Mouse (Mus musculus) limb, embryonic 14.5 days (tissue): Measurements from ENCODE around the gene Kcnj13. TPM values are rescaled to one million over a fixed set of nuclear protein-coding genes. Genes with fewer than 3 reads are reported as not detected.

Experiments used
- ATAC-seq: fragments of 200-750 bp; cut with Nextera tagmentation; 2 replicates; pipeline ENCODE4 v1.8.0; 2017; ENCODE audit warnings: low read depth, moderate number of reproducible peaks, moderate TSS enrichment; ENCODE audit not compliant: low FRiP score
- DNase-seq: peaks from one replicate; pipeline ENCODE4 v3.0.0-alpha.2; 2015; ENCODE audit warnings: low spot score
- H3K27ac ChIP-seq: fragments of 300-500 bp; sonication (generic); replicated peaks from 2 replicates; pipeline ENCODE4 v1.5.1; 2014; ENCODE audit warnings: low read depth, mild to moderate bottlenecking, low read length, moderate library complexity, mixed read lengths
- H3K27me3 ChIP-seq: fragments of 300-500 bp; sonication (generic); 2 replicates; pipeline ENCODE4 v1.6.1; 2014; ENCODE audit warnings: low read length, mixed read lengths; ENCODE audit not compliant: control insufficient read depth, insufficient read depth
- H3K36me3 ChIP-seq: fragments of 300-500 bp; sonication (generic); 2 replicates; pipeline ENCODE4 v1.6.1; 2014; ENCODE audit warnings: mild to moderate bottlenecking, low read length, moderate library complexity, mixed read lengths; ENCODE audit not compliant: control insufficient read depth, insufficient read depth
- H3K4me1 ChIP-seq: fragments of 300-500 bp; sonication (generic); 2 replicates; pipeline ENCODE4 v1.6.1; 2014; ENCODE audit warnings: antibody characterized with exemption, low read length, mixed read lengths; ENCODE audit not compliant: control insufficient read depth, insufficient read depth
- H3K4me2 ChIP-seq: fragments of 300-500 bp; sonication (generic); replicated peaks from 2 replicates; pipeline ENCODE4 v1.6.1; 2014; ENCODE audit warnings: low read depth, mild to moderate bottlenecking, low read length, moderate library complexity; ENCODE audit not compliant: severe bottlenecking
- H3K4me3 ChIP-seq: fragments of 300-500 bp; sonication (generic); replicated peaks from 2 replicates; pipeline ENCODE4 v1.5.1; 2014; ENCODE audit warnings: low read length
- H3K9ac ChIP-seq: fragments of 300-500 bp; sonication (generic); 2 replicates; pipeline ENCODE4 v1.6.1; 2014; ENCODE audit warnings: mild to moderate bottlenecking, low read depth, low read length, moderate library complexity; ENCODE audit not compliant: severe bottlenecking
- H3K9me3 ChIP-seq: fragments of 300-500 bp; sonication (generic); 2 replicates; pipeline ENCODE4 v1.6.1; 2016; ENCODE audit warnings: low read length; ENCODE audit not compliant: control insufficient read depth
- POLR2A ChIP-seq: fragments of 200-500 bp; IDR thresholded peaks from 2 replicates; pipeline ENCODE4 v1.8.0; 2012; ENCODE audit warnings: inconsistent platforms, mild to moderate bottlenecking, moderate library complexity, borderline replicate concordance; ENCODE audit not compliant: insufficient read depth, insufficient read length; ENCODE audit errors: extremely low read depth
- WGBS: fragments of 180-500 bp; shearing (Covaris S2); extraction: QIAGEN DNeasy Blood & Tissue Kit; methylation state at CpG from one replicate; pipeline ENCODE4 v1.1.7; 2014; 5-methylcytosine and 5-hydroxymethylcytosine counted together
- polyA plus RNA-seq, 2 experiments: library from polyadenylated mRNA; depleted of rRNA in 1 of 2; stranded (reverse) in 1 of 2; unstranded in 1 of 2; fragments of >200 nt; fragmentation: Nextera tagmentation in 1 of 2; extraction: Ambion mirVana in 1 of 2; gene quantifications; 2 replicates each; pipeline versions ENCODE4 v1.2.1 to v1.2.3; 2012 to 2014

Gene Kcnj13
- polyA plus RNA-seq, 2 experiments, result 0.44 to 1.2 TPM

DNA sequence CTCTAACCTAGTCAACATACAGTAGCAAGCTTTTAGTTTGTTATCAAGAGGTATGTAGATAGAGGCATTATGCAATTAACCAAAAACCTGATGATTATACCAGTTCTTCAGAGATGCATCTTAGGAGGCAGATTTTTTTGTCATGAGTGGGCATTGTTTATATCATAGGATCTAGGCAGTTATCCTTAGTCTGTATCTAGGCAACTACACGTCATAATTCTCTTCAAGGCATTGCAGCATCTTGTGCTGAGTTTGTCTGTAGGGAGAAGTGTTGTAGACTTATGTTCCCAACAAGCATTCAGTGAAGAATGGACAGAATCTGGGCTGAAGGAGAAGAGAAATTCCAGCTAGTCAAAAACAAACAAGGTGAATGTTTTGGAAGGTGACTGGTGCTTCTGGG, 10.2 kb upstream of the Kcnj13 start:
- ATAC-seq (no peak), DNase-seq (no peak)
- H3K9ac ChIP-seq, result no peak overlapping the region
- no peak overlapping the region for H3K4me3 ChIP-seq
- H3K4me2 ChIP-seq, result no peak overlapping the region
- TF ChIP-seq POLR2A, result no peak
- no peak overlapping the region for H3K27ac ChIP-seq
- H3K4me1 ChIP-seq, result no peaks in the 10 kb centered on the region
- WGBS, result 98% methylated on average over 1 of the region's 1 CpGs
- H3K27me3 ChIP-seq, result no peaks in the 10 kb centered on the region
- peaks cover 54% of the 10 kb centered on the region for H3K36me3 ChIP-seq
- H3K9me3 ChIP-seq, result no peaks in the 10 kb centered on the region

GRCm38 (mm10) chr1:87396923-87397586, 2.5 kb upstream of the Kcnj13 start:
- no peak overlapping the region for H3K4me2 ChIP-seq
- H3K27ac ChIP-seq, result peak overlapping the region; percentile 35; the same call in 1 of the 2 replicates
- no peaks in the 10 kb centered on the region for H3K27me3 ChIP-seq
- DNase-seq (peak; percentile 87), ATAC-seq (peak; percentile 80; the same call in 1 of the 2 replicates)
- no peak overlapping the region for H3K9ac ChIP-seq
- peaks cover 11% of the 10 kb centered on the region for H3K4me1 ChIP-seq
- H3K36me3 ChIP-seq, result peaks cover 4% of the 10 kb centered on the region; the same call in 1 of the 2 replicates
- no peak for TF ChIP-seq POLR2A
- H3K4me3 ChIP-seq, result no peak overlapping the region
- 33% methylated on average over 7 of the region's 7 CpGs for WGBS
- H3K9me3 ChIP-seq, result no peaks in the 10 kb centered on the region

DNA sequence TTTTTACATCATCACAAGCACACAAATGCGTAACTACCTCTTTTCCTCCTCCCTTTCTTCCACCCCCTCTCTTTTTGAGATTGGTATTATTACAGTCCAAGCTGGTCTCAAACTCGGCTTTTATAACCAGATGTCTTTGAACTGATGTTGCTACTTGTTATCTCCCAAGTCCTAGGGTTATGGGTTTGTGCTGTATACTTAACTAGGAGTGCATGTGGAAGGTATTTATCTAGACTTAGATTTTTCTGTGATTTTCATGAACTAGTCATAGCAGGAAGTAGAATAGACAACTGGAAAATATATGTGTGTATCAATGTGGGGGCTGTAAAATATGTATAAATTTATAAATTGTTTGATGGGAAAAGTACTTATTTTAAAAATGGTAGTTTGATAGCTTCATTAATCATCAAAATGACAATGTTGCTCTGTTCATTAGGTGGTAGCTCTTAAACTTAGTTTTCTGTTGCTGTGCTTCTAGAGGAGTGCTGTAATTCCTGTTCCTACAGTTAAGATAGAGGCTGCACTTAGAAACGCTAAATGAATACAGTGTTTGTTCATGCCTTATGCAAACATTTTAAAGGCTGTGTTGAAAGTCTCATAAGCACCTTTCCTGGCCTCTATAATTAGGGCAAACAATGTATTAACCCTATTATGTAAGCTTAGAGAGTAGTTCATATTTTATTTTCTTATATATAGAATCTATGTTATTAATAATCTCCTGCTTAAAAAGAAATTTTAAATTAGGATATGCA, 909 bp downstream of the Kcnj13 start:
- H3K4me2 ChIP-seq, result no peak overlapping the region
- H3K9ac ChIP-seq, result no peak overlapping the region
- no peak overlapping the region for H3K4me3 ChIP-seq
- H3K36me3 ChIP-seq, result peaks cover 27% of the 10 kb centered on the region
- 64% methylated on average over 3 of the region's 3 CpGs for WGBS
- H3K9me3 ChIP-seq, result no peaks in the 10 kb centered on the region
- no peak overlapping the region for H3K27ac ChIP-seq
- ATAC-seq (no peak), DNase-seq (no peak)
- H3K4me1 ChIP-seq, result peaks cover 11% of the 10 kb centered on the region
- TF ChIP-seq POLR2A, result no peak
- H3K27me3 ChIP-seq, result no peaks in the 10 kb centered on the region

DNA sequence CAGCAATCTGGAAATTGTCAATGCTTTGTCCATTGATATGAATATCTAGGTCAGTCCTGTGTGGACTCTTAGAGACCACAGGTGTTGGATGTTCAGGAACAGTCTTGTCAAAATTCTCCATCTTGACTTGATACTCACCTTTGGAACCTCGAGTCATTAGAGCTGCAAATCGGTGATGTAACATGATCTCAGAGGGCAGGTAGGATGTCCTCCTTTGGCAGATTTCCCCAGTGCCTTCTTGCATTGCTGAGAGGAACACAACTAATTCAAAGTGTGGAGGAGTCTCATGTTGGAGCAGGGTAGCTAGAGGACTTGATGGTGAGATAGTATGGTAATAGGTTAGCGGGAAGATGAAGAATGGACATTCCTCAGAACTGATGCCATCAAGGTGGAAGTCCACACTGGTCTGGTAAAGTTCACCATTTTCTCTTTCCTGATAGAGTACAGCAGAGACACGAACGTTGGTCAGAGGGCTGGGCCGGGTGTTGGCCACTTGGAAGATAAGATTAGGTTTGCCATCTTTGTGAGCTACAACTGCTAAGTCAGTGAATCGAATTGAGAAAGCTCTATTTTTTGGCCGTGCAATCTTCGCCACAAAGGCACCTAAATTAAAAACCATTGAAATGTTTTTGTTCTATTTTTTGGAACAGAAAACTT, 8.0 kb downstream of the Kcnj13 start:
- Histone ChIP-seq H3K36me3 (peaks cover 42% of the 10 kb centered on the region), H3K27me3 (no peaks in the 10 kb centered on the region), H3K4me2 (no peak overlapping the region), H3K9me3 (no peaks in the 10 kb centered on the region), H3K4me3 (no peak overlapping the region), H3K27ac (no peak overlapping the region), H3K9ac (no peak overlapping the region), H3K4me1 (no peaks in the 10 kb centered on the region)
- WGBS, result 89% methylated on average over 9 of the region's 9 CpGs
- ATAC-seq (no peak), DNase-seq (no peak)
- TF ChIP-seq POLR2A, result no peak

DNA sequence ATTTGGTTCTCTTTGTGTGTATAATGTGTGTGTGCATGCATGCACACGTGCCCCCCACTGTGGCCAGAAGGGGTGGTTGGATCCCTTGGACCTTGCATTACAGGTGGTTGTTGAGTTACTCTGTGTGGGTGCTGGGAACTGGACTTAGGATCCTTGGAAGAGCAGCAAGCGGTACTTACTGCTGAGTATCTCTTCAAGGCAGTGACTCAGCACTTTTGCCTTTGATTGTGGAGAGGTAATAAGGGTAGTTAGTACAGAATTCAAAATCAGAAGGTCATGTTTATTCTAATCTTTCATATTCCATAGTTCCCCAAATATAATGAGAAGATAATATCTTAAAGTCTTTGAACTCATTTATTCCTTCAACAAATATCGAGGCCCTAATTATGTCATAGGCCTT, 13.4 kb downstream of the Kcnj13 start:
- H3K27me3 ChIP-seq, result no peaks in the 10 kb centered on the region
- H3K4me2 ChIP-seq, result no peak overlapping the region
- H3K9me3 ChIP-seq, result no peaks in the 10 kb centered on the region
- peaks cover 35% of the 10 kb centered on the region for H3K36me3 ChIP-seq
- no peak for DNase-seq
- no peak for TF ChIP-seq POLR2A
- H3K4me3 ChIP-seq, result no peak overlapping the region
- H3K9ac ChIP-seq, result no peak overlapping the region
- no peak for ATAC-seq
- WGBS, result 91% methylated on average over 3 of the region's 3 CpGs
- no peak overlapping the region for H3K27ac ChIP-seq
- H3K4me1 ChIP-seq, result no peaks in the 10 kb centered on the region
